Mouse (Mus musculus): ENCODE measurements around the gene Sctr. TPM values are rescaled to one million over a fixed set of nuclear protein-coding genes. Genes with fewer than 3 reads are reported as not detected.

Sctr gene
- polyA plus RNA-seq, 1 experiment: 1.9 TPM

DNA sequence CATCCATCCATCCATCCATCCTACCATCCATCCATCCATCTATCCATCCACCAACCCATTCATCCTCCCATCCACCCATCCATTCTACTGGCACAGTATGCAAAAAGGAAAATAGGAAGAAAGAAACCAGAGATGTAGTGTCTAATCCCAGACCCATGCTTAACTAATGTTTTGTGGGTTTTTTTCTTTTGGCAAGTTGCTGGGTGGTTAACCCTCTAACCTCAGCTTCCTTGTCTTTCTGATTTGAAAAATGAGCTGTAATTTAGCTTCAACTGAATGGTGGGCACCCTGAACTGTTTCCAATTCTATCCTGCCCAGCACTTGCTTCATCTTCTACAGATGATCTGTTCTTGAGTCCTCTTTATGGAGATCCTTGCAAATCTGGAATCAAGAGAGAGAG lies 40.6 kb downstream of the Sctr start:
- no peaks in the 10 kb centered on the region for H3K79me2 ChIP-seq (ENCODE audit: control insufficient read depth, insufficient read depth)
- H3K36me3 ChIP-seq (ENCODE audit: control insufficient read depth, insufficient read depth): no peaks in the 10 kb centered on the region
- H3K4me3 ChIP-seq: no peak overlapping the region
- no peak overlapping the region for H3K4me2 ChIP-seq (ENCODE audit: low read depth)
- no peak for TF ChIP-seq CEBPB (IDR thresholded peaks at IDR 0.05; ENCODE audit: insufficient read depth, poor library complexity, severe bottlenecking)
- TF ChIP-seq USF1 (IDR thresholded peaks at IDR 0.05; ENCODE audit: low read depth): no peak
- no peak for TF ChIP-seq SRF (IDR thresholded peaks at IDR 0.05; ENCODE audit: control insufficient read depth, insufficient read length, low read depth)
- TF ChIP-seq TCF12 (IDR thresholded peaks at IDR 0.05; ENCODE audit: insufficient read depth, poor library complexity, severe bottlenecking): no peak
- TF ChIP-seq POLR2AphosphoS2 (IDR thresholded peaks at IDR 0.05; ENCODE audit: insufficient read length, low read depth): no peak
- TF ChIP-seq MYOD1 (IDR thresholded peaks at IDR 0.05; ENCODE audit: control insufficient read depth in 1 of 3, insufficient read length in 2 of 3, low read depth in 2 of 3): no peak
- TF ChIP-seq POLR2A (IDR thresholded peaks at IDR 0.05; ENCODE audit: insufficient read length, low read depth): no peak
- no peak for TF ChIP-seq E2F4 (IDR thresholded peaks at IDR 0.05; ENCODE audit: insufficient read depth)
- no peak for TF ChIP-seq REST (IDR thresholded peaks at IDR 0.05; ENCODE audit: insufficient read depth, insufficient read length)
- no peak for TF ChIP-seq MAX (IDR thresholded peaks at IDR 0.05; ENCODE audit: low read depth)
- no peak for TF ChIP-seq TCF3 (IDR thresholded peaks at IDR 0.05; ENCODE audit: insufficient read length, low read depth)
- no peak for TF ChIP-seq MYOG (IDR thresholded peaks at IDR 0.05; ENCODE audit: control insufficient read depth in 1 of 3, insufficient read depth in 1 of 3, insufficient read length in 2 of 3, low read depth in 2 of 3)
- no peaks in the 10 kb centered on the region for H3K27me3 ChIP-seq (ENCODE audit: control insufficient read depth, insufficient read depth, insufficient read length)
- H3ac ChIP-seq (ENCODE audit: control insufficient read depth, insufficient read length): no peak overlapping the region

DNA sequence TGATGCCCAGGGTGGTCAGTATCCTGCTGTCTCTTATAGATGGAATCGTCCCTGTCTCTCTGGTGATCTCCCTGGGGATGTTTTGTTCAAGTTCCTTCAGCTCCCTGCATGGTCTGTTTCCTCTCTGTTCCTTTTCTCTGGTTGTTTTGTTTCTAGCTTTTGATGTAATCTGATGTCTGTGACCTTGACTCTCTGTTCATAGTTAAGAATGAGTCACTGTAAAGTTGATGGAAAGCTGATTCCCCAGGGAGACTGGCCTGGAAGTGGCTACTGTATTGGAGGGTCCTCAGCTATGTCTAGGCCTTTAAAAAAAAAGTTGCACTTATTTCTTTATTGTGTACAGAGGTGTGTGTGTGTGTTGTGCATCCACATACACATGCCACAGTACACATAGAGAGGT lies 44.4 kb downstream of the Sctr start:
- H3K79me2 ChIP-seq (ENCODE audit: control insufficient read depth, insufficient read depth): no peaks in the 10 kb centered on the region
- no peak overlapping the region for H3K4me2 ChIP-seq (ENCODE audit: low read depth)
- H3K27me3 ChIP-seq (ENCODE audit: control insufficient read depth, insufficient read depth, insufficient read length): no peaks in the 10 kb centered on the region
- no peaks in the 10 kb centered on the region for H3K36me3 ChIP-seq (ENCODE audit: control insufficient read depth, insufficient read depth)
- no peak for TF ChIP-seq TCF12 (IDR thresholded peaks at IDR 0.05; ENCODE audit: insufficient read depth, poor library complexity, severe bottlenecking)
- no peak overlapping the region for H3ac ChIP-seq (ENCODE audit: control insufficient read depth, insufficient read length)
- no peak overlapping the region for H3K4me3 ChIP-seq

DNA sequence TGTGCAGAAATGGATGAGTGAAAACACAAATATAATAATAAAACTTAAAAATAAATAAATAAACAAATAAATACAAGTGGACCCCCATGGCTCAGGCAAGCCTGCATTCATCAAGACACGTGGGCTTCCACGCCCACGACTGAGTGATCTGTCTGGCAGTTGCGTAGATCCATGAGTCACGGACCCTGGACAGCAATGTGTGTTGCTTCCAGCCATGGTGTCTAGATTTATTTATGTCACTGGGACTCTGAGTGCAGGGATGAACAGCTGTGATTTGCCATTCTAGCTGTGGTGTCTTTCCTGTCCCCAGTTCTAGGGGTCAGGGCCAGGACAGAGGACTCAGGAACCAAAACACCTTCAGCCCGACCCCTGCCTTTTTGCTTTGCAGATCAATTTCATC lies 48.3 kb downstream of the Sctr start:
- TF ChIP-seq SRF (IDR thresholded peaks at IDR 0.05; ENCODE audit: control insufficient read depth, insufficient read length, low read depth) (no peak), POLR2AphosphoS2 (IDR thresholded peaks at IDR 0.05; ENCODE audit: insufficient read length, low read depth) (no peak), TCF12 (IDR thresholded peaks at IDR 0.05; ENCODE audit: insufficient read depth, poor library complexity, severe bottlenecking) (peak; percentile 79), REST (IDR thresholded peaks at IDR 0.05; ENCODE audit: insufficient read depth, insufficient read length) (peak; percentile 20), MAX (IDR thresholded peaks at IDR 0.05; ENCODE audit: low read depth) (no peak), E2F4 (IDR thresholded peaks at IDR 0.05; ENCODE audit: insufficient read depth) (no peak), USF1 (IDR thresholded peaks at IDR 0.05; ENCODE audit: low read depth) (peak; percentile 79), POLR2A (IDR thresholded peaks at IDR 0.05; ENCODE audit: insufficient read length, low read depth) (no peak), MYOD1 (IDR thresholded peaks at IDR 0.05; ENCODE audit: control insufficient read depth in 1 of 3, insufficient read length in 2 of 3, low read depth in 2 of 3) (peak; percentile 65 to 95 (median 87)), TCF3 (IDR thresholded peaks at IDR 0.05; ENCODE audit: insufficient read length, low read depth) (no peak), MYOG (IDR thresholded peaks at IDR 0.05; ENCODE audit: control insufficient read depth in 1 of 3, insufficient read depth in 1 of 3, insufficient read length in 2 of 3, low read depth in 2 of 3) (peak; percentile 29 to 91 (median 82)), CEBPB (IDR thresholded peaks at IDR 0.05; ENCODE audit: insufficient read depth, poor library complexity, severe bottlenecking) (peak; percentile 69; the same call in 1 of the 2 replicates)

DNA sequence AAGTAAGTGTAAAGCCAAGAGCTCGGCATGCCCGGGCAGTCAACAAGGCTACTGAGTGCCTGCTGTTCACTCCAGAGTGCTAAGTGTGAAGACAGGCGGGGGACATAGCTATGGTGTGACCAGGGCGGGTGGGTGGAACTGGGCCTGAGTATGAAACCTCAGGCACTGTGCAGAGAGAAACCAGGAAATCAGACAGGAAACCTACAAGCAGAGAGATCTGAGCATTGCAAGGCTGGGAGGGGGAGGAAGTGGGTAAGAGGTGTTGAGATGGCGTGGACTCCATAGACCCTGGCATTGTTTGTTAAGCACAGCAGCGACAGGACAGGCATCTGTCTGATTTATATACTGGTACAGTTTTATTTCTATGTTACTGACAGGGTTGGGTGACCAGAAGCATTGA lies 48.8 kb downstream of the Sctr start:
- TF ChIP-seq MAX (IDR thresholded peaks at IDR 0.05; ENCODE audit: low read depth) (no peak), TCF12 (IDR thresholded peaks at IDR 0.05; ENCODE audit: insufficient read depth, poor library complexity, severe bottlenecking) (no peak), TCF3 (IDR thresholded peaks at IDR 0.05; ENCODE audit: insufficient read length, low read depth) (no peak), MYOG (IDR thresholded peaks at IDR 0.05; ENCODE audit: control insufficient read depth in 1 of 3, insufficient read depth in 1 of 3, insufficient read length in 2 of 3, low read depth in 2 of 3) (no peak), CEBPB (IDR thresholded peaks at IDR 0.05; ENCODE audit: insufficient read depth, poor library complexity, severe bottlenecking) (no peak)
- Histone ChIP-seq H3K4me3 (no peak overlapping the region), H3K27me3 (ENCODE audit: control insufficient read depth, insufficient read depth, insufficient read length) (no peaks in the 10 kb centered on the region), H3K36me3 (ENCODE audit: control insufficient read depth, insufficient read depth) (no peaks in the 10 kb centered on the region), H3K79me2 (ENCODE audit: control insufficient read depth, insufficient read depth) (no peaks in the 10 kb centered on the region), H3ac (ENCODE audit: control insufficient read depth, insufficient read length) (no peak overlapping the region), H3K4me2 (ENCODE audit: low read depth) (peak overlapping the region; percentile 56)

More for the DNA sequence above, 48.3 kb downstream of the Sctr start:
- no peak overlapping the region for H3K4me3 ChIP-seq
- H3ac ChIP-seq (ENCODE audit: control insufficient read depth, insufficient read length): no peak overlapping the region
- H3K4me2 ChIP-seq (ENCODE audit: low read depth): peak overlapping the region; percentile 56
- H3K36me3 ChIP-seq (ENCODE audit: control insufficient read depth, insufficient read depth): no peaks in the 10 kb centered on the region
- no peaks in the 10 kb centered on the region for H3K79me2 ChIP-seq (ENCODE audit: control insufficient read depth, insufficient read depth)
- no peaks in the 10 kb centered on the region for H3K27me3 ChIP-seq (ENCODE audit: control insufficient read depth, insufficient read depth, insufficient read length)

DNA sequence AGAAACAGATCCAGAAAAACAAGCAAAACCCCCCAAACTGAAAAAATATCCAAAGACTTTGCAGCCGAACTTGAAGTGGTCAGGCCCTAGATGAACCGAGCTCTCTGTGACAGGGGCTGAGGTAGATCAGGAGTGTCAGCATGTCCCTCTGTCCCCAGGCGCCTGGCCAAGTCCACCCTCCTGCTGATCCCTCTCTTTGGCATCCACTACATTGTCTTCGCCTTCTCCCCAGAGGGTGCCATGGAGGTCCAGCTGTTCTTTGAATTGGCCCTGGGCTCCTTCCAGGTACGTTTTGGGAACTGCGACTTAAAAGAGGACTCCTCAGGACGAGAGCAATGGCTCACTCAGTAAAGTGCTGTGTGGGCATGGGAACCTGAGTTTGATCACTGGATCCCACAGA lies 49.5 kb downstream of the Sctr start:
- H3K79me2 ChIP-seq (ENCODE audit: control insufficient read depth, insufficient read depth): no peaks in the 10 kb centered on the region
- H3K36me3 ChIP-seq (ENCODE audit: control insufficient read depth, insufficient read depth): no peaks in the 10 kb centered on the region
- no peak for TF ChIP-seq E2F4 (IDR thresholded peaks at IDR 0.05; ENCODE audit: insufficient read depth)
- TF ChIP-seq MYOD1 (IDR thresholded peaks at IDR 0.05; ENCODE audit: control insufficient read depth in 1 of 3, insufficient read length in 2 of 3, low read depth in 2 of 3): no peak
- H3K4me3 ChIP-seq: no peak overlapping the region
- no peaks in the 10 kb centered on the region for H3K27me3 ChIP-seq (ENCODE audit: control insufficient read depth, insufficient read depth, insufficient read length)
- H3ac ChIP-seq (ENCODE audit: control insufficient read depth, insufficient read length): no peak overlapping the region
- peak overlapping the region; percentile 56 for H3K4me2 ChIP-seq (ENCODE audit: low read depth)

Data from myocyte (in vitro differentiated cells).